Mouse (Mus musculus) adrenal gland, postnatal 36 days (tissue): ENCODE measurements at regions not wholly inside any gene's neighbourhood (a gene's known extent, or its start where the extent isn't known, plus 50 kb on each side); places are given as distances from the start of the nearest gene placed in this dataset.
"Not testable (repeated sequence)": the region's sequence is repeated elsewhere in the genome, so short reads cannot be mapped to it uniquely, and the experiment has no call there.

ENCODE experiments used
- DNase-seq, 2 experiments: peaks; one replicate each; pipeline ENCODE4 v3.0.0; 2021; ENCODE audit warnings: mixed read lengths in 1 of 2

DNA sequence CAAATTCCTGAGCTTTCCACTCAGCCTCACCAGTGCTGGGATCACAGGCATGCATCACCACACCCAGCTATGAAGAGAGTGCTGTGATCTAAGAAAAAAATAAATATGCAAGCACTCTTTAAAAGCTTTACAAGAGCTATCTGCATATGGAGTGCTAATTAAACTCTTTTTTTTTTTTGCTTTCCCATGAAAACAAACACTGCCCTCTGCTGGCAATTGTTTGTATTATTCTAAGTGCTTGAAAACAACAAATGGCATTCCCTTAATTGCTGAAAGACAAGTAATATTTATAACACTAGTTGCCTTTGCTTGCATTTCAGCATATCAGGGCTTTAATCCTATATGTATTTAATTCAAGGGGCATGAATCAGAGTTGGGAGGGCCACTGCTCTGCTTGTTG, 91.8 kb downstream of the 5730507C01Rik start:
- DNase-seq, result peak in 1 of 2 experiments; percentile 2

DNA sequence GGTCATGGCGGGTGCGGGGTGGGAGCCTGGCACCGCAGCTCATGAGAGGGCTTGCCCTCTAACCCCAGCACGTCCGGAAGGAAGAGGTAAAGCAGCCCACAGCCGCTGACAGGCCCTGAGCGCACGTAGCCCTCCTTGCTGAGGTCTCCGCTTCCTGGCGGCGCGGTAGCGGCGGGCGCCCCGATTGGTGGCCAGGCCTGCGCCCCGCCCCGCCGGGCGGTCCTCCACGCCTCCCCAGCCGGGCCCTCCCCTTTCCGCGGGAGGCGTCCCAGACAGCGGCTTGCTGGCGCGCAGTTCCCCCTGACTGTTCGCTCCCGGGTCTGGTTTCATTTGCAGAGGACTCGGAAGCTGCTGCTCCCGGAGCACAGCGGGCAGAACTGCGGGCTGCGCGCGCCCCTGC, 95.5 kb downstream of the 5730507C01Rik start:
- peak; percentile 81 to 86 for DNase-seq

DNA sequence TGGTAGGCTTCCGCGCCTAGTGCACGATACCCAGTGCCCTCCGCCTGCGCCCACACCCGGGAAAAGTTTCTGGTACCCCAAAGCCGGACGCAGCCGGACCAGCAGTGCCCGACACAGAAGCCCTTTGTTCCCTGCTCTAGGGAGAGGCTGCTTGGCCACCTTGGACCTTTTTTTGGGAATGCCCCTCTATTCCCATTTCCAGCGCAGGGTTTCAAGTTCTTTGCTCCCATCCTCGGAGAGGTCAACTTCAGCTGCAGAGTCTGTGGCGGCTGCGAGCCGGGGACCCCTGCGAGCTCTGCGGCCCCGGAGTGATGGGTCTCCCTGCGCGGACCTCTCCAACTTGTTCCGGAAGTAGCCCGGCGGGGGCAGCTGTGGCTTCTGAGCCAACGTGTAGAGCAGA, 96.3 kb downstream of the 5730507C01Rik start:
- not testable (repeated sequence) for DNase-seq
